ENCODE assay signal across 31 mouse cellular contexts in the genomic region with DNA sequence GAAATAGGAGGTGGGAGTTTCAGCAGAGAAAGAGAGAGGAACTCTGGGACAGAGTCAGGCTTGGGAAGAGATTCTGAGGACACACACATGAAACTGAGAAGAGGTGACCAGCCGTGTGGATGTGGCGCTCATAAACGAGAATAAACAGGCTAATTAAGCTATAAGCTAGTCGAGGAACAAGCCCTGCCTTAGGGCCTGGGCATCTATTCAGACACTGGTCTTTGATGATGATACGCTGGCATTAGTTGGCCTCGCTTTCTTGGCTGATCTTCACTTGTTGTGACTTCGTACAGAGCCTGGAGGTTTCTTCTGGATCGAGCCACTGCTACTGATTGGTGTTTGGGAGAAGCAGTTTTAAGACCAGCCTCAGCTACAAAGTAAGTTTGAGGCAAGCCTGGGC. TPM values are rescaled to one million over a fixed set of nuclear protein-coding genes. Genes with fewer than 3 reads are reported as not detected.
"Had no signal": no experiment of that assay in that cellular context is flagged by ENCODE, and none has a peak within 500 bp of the region (broad histone marks: within the 10 kb centered on the region; RNA-seq: fewer than 3 reads in every experiment).

No protein-coding gene starts in this region.

- H3K4me3 ChIP-seq: heart, embryonic 12.5 days; heart, embryonic 13.5 days; heart, embryonic 15.5 days; hindbrain, embryonic 10.5 days; hindbrain, embryonic 12.5 days; hindbrain, embryonic 13.5 days; hindbrain, embryonic 15.5 days; intestine, embryonic 15.5 days; kidney, embryonic 15.5 days; layer of hippocampus, adult 2 months; left cerebral cortex, adult 2 months had no signal

- DNase-seq: heart, postnatal 10 days; heart, postnatal 14 days; heart, postnatal 36 days; heart, postnatal 4 days; kidney, adult 11 months; kidney, adult 18-20 months; kidney, adult 2 months; kidney, adult 8-10 months; kidney, adult 9 months; kidney, postnatal 10 days; kidney, postnatal 14 days; kidney, postnatal 25 days; kidney, postnatal 36 days; kidney, postnatal 4 days; layer of hippocampus, adult 9-11 months; layer of hippocampus, postnatal 36 days had no signal

- H3K27me3 ChIP-seq: heart, embryonic 12.5 days; heart, embryonic 13.5 days; heart, embryonic 15.5 days; hindbrain, embryonic 12.5 days; hindbrain, embryonic 13.5 days; hindbrain, embryonic 15.5 days; intestine, embryonic 15.5 days; kidney, embryonic 15.5 days had no signal

- H3K4me1 ChIP-seq: heart, embryonic 13.5 days; heart, embryonic 15.5 days; hindbrain, embryonic 12.5 days; hindbrain, embryonic 13.5 days; hindbrain, embryonic 15.5 days; intestine, embryonic 15.5 days had no signal

- H3K9me3 ChIP-seq: heart, embryonic 12.5 days; heart, embryonic 13.5 days; heart, embryonic 15.5 days; hindbrain, embryonic 10.5 days; hindbrain, embryonic 12.5 days; hindbrain, embryonic 13.5 days; hindbrain, embryonic 15.5 days; intestine, embryonic 15.5 days; kidney, embryonic 15.5 days had no signal

- H3K27ac ChIP-seq: heart, embryonic 13.5 days; heart, embryonic 15.5 days; hindbrain, embryonic 10.5 days; hindbrain, embryonic 12.5 days; hindbrain, embryonic 13.5 days; hindbrain, embryonic 14.5 days; hindbrain, embryonic 15.5 days; hindbrain, postnatal 0 days; intestine, embryonic 15.5 days; kidney, embryonic 15.5 days; kidney, postnatal 0 days; layer of hippocampus, adult 2 months; left cerebral cortex, adult 2 months had no signal

RNA-seq across cellular contexts. Expression of a gene that starts 39.4 kb away (rescaled TPM):
- polyA plus RNA-seq: large intestine, adult 2 months had no signal
